Mouse (Mus musculus): ENCODE measurements around the gene Pla2g15.
A peak's percentile ranks its signal among the peaks of the same experiment; 100 is the strongest.

The Pla2g15 gene

DNA sequence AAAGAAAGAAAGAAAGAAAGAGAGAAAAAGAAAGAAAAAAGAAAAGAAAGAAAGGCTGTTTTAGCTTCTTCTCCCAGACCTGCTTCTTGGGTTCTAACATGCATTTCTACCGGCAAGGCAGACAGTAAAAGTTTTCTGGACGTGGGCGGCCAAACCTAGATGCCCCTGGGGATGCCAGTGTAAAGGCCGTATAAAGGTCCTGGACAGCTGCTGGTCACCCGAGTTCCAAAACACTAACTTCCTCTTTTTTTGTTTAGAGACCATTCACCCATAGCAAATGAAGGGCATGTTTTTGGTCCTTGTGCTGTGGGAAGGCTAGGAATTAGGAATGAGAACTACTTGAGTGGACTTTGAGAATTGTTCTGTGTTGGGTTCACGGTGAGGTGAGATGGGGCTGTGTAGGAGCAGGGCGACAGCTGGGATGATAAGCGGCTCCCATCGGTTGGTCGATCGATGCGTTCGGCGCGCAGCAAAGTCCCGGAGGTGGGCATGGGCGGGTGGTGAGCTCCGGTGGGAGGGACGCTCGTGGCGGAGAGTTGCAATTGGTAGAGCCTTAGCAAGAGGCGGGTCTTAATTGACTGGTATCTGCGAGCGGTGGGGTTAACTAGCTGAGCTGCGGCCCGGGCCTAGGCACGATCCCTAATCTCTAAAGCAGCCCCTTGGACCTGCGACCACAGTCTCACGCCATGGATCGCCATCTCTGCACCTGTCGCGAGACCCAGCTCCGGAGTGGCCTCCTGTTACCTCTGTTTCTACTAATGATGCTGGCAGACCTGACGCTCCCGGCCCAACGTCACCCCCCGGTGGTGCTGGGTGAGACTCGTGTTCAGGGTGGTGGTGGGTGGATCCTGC, at the start of gene Pla2g15:
TSS of gene Pla2g15 (plus strand) at position 599 of the 852 bp plus-strand sequence.
- peak; percentile 94 to 96 for DNase-seq (ENCODE audit: low spot score in 2 of 2)

DNA sequence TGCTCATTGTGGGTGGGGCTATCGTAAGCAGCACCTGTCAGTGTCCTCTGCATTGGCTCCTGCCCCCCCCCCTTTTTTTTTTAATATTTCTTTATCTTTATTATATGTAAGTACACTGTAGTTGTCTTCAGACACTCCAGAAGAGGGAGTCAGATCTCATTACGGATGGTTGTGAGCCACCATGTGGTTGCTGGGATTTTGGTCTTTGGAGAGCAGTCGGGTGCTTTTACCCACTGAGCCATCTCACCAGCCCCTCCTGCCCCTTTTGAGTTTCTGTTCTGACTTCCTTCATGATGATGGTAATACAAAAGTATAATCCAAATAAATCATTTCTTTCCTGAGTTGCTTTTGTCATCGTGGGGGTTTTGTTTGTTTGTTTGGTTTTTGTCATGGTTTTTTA, 47.9 kb upstream of the Pla2g15 start:
- no peak for DNase-seq (ENCODE audit: low spot score in 2 of 2)

DNA sequence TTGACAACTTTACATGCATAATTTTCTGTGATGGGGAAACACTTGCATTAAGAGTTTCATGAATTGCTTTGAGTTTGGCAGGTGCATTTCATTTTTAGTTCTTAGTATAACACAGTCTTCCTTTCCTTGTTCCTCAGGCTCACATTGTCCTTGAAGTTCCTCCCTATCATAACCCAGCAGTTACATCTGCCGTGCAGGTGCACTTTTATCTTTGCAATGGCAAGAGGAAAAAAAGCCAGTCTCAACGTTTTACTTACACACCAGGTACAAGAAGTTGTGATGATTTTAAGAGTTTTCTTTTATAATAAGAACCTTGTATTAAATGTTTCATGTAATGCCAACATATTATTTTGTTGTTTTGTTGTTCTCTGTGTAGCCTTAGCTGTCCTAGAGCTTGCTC, 46.3 kb upstream of the Pla2g15 start:
- DNase-seq (ENCODE audit: low spot score in 2 of 2) = no peak

DNA sequence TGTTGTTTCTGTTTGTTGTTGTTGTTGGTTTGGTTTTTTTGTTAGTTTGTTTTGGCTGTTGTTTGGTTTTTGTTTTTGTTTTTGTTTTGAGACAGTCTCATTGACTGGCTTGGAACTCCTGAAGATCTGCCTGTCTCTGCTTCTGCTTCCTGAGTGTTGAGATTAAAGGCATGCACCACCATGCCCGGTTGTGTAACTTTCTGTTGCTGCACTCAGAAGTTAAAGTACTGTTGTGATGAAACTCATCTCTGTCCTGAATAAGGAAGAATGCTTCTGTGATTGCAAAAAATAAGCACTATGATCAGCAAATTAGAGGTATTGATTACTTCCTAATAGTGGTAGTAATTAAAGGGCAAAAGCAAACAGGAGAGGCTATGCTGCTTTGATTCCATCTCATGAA, 44.0 kb upstream of the Pla2g15 start:
- DNase-seq (ENCODE audit: low spot score in 2 of 2) = no peak

DNA sequence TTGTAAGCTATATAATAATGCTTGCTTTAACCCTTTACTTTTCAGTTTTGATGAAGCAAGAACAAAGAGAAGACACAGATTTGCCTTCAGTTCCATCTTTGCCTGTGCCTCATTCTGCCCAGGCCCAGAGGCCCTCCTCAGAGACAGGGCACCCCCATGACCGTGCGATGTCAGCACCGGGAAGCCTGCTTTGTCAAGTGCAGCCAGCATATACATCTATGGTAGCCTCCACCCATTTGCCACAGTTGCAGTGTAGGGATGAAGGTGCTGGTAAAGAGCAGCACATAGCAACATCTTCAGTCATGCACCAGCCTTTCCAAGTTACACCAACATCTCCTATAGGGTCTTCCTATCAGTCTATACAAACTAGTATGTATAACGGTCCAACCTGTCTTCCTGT, 42.1 kb upstream of the Pla2g15 start:
- DNase-seq (ENCODE audit: low spot score in 2 of 2) = no peak

DNA sequence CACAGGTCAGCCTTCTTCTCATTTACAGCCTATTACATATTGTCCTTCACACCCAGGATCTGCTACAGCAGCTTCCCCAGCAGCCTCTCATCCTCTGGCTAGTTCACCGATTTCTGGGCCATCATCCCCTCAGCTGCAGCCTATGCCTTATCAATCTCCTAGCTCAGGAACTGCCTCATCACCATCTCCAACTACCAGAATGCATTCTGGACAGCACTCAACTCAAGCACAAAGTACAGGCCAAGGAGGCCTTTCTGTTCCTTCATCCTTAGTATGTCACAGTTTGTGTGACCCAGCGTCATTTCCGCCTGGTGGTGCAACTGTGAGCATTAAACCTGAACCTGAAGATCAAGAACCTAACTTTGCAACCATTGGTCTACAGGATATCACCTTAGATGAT, 41.5 kb upstream of the Pla2g15 start:
- no peak for DNase-seq (ENCODE audit: low spot score in 2 of 2)

DNA sequence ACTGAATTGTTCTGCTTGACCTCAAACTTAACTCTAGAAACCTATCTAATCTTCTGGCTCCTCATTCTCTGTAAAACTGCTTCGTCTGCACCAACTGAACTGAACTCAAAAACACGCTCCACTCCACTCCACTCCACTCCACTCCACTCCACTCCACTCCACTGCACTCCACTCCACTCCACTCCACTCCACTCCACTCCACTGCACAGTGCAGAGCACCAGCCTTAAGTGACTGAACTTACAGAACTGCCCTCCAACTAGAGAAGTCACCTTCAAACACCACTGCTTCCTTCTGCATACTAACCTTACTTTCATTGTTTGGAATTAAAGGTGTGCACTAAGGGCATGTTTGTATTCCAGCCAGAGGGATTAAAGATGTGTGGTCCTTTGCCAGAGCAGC, 38.2 kb upstream of the Pla2g15 start:
- DNase-seq (ENCODE audit: low spot score in 2 of 2) = no peak

DNA sequence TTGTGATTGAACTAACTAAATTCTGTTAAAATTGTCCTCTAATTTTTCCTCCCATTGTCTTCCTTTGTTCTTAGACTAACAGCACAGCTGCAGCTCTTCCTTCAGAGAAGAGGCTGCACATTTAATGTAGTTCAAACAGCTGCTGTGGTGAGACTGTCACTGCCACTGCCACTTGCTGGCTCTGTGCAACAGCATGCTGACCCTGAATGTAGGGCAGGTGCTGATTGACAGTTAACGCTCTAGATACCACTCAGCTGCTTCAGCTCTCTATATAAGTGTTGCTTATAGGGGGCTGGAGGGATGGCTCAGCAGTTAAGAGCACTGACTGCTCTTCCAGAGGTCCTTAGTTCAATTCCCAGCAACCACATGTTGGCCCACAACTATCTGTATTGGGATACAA, 37.7 kb upstream of the Pla2g15 start:
- DNase-seq (ENCODE audit: low spot score in 2 of 2) = no peak

DNA sequence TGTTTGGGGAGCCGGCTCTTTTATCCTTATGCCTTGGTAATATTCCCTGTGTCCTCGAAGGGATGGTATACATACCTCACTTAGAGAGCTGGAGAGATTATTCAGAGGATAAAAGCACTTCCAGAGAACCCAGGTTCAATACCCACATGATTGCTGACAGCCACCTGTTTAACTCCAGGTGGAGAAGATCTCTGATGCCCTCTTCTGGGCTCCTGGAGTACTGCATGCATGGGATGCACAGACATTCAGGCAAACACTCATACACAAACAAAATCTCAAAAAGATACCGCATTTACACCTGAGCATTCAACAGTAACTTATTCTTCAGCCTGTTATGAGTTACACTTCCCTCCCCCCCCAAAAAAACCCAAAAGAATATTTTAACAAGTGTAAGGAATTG, 34.3 kb upstream of the Pla2g15 start:
- DNase-seq (ENCODE audit: low spot score in 2 of 2) = no peak

DNA sequence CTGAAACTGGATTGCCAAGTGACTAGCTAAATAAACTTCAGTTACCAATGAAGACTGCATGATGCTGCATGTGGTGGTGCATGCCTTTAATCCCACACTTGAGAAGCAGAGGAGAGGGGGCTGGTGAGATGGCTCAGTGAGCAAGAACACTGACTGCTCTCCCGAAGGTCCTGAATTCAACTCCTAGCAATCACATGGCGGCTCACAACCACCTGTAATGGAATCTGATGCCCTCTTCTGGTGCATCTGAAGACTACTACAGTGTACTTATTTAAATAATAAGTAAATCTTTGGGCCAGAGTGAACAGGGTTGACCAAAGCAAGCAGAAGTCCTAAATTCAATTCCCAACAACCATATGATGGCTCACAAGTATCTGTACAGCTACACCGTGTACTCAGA, 26.8 kb upstream of the Pla2g15 start:
- DNase-seq (ENCODE audit: low spot score in 2 of 2) = no peak

DNA sequence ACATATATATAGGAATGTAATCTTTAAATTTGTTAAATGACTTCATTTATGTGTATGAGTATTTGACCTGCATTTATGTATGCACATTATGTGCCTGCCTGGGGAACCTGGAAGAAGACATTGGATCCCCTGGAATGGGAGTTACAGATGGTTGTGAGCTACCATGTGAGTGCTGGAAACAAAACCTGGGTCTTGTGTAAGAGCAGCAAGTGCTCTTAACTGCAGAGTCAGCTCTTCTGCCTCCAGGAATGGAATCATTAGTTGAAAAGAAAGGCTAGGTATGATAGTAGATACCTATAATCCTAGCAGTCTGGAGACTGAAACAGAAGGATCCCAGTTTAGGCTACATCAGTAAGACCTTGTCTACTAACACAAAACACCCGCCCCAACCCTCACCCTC, 24.1 kb upstream of the Pla2g15 start:
- DNase-seq (ENCODE audit: low spot score in 2 of 2) = no peak

DNA sequence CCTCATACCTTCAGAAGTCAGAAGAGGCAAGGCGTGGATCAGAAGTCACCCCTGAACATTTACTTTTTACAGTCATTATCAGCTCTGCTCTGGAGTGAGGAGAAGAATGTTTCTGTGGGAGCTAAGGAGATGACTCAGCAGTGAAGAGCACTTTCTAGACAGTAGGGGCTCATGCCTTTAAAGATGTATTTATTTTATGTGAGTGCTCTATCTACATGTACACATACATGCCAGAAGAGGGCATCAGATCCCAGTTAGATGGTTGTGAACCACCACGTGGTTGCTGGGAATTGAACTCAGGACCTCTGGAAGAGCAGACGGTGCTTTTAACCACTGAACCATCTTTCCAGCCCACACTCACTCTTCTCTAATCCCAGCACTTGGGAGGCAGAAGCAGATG, 23.1 kb upstream of the Pla2g15 start:
- DNase-seq (ENCODE audit: low spot score in 2 of 2) = no peak

DNA sequence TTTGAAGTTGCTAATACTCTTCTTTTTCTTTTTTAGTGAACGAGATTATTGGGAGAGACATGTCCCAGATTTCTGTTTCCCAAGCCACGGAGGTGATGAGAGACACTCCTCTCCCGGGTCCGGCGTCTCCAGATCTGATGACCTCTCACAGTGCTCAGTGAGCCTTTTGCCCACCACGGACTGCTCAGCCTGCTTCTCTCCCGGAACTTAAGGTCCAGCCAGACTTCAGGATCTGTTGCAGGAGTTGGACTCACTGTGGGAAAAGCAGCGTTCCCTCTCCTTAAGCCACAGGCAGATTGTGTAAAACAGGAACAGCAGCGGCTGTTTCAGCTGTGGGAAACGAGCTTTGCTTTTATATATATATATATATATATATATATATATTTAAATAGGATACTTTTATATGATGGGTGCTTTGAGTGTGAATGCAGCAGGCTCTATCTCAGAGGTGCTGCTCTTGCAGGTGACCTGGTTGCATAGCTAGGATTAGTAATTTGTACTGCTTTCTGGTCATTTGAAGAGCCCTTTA, 22.3 kb upstream of the Pla2g15 start:
- no peak for DNase-seq (ENCODE audit: low spot score in 2 of 2)

DNA sequence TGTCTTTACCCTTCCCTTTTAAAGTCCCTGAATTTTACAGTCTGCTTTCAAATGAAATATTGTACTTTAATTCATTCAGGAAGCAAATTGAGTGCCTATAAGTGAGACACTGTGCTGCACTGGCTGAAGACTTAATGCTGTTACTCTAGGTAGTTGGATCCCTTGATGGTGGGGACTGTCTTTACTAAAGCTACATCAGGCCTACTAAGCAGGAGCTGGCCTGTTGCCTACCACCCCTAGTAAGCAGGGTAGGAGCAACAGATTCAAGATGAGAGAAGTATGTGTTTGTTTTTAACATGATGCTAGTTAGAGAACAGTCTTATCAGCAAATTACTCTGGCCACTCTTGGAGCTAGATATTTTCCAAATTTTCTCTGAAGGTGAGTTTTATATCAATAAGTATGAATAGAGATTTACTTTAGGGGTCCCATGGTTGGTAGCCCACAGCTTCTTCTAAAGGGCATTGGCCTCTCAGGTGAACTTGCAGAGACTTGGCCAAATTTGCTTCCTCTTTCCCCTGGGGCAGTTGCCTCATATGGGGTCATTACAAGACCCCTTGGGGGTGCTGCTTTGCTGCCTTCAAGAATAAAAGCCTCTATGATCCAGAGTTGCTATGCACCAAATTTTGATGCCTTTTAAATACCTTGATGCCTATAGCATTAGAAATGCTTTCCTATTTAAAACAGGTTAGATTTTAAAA, 20.8 kb upstream of the Pla2g15 start:
- no peak for DNase-seq (ENCODE audit: low spot score in 2 of 2)

DNA sequence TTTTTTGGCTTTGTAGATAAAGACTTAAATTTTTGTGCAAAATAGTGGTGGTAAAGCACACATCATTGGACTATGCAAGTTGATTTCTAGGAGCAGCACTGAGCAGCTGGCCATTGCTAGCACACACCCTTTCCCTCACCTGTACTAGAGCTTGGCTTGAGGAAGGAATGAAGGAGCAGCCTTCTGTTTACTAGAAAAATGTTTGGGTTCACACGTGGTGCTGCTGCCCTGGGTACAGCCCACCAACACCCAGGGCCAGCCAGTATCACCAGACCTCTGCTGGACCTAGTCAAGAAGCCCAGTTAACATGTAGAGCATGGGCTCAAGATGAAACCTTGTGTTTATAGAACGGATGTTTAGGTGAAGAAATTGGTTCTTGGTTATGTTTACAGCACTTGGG, 20.2 kb upstream of the Pla2g15 start:
- DNase-seq (ENCODE audit: low spot score in 2 of 2) = no peak

DNA sequence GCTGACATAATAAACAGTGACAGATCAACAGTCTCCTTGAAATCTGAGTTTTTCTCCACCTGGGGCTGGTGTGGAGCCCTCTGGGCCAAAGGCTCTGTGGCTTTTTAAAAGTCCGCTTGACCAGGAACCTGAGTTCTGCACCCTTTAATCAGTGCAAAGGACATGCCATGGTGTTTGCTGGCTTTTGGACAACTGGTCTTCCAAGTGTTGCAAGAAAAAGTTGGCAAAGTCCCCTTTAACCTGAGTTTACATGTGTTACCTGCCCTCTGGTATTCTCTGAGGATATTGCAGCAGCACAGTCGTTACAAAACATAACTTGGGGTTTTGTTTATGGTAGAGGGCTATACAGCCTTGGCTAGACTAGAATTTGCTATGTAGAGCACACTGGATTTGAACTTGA, 19.7 kb upstream of the Pla2g15 start:
- no peak for DNase-seq (ENCODE audit: low spot score in 2 of 2)

DNA sequence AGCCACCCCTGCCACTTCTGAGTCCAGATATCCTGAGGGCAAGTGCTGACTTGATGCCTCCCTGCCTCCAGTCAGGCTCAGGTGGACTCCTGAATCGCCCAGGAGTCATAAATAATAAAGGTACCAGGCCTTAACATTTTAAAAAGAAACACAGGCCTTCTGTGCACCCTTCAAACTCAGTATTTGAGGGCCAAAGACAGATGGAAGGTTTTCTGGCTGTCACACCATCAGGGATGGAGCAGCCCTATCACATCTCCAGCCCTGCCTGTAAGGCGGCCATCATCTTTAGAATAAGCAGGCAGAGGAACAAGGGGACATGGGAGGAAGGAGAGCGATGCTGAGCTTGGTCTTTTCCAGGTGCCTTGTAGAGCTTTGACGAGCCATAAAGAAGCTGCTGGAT, 19.2 kb upstream of the Pla2g15 start:
- DNase-seq (ENCODE audit: low spot score in 2 of 2) = no peak

DNA sequence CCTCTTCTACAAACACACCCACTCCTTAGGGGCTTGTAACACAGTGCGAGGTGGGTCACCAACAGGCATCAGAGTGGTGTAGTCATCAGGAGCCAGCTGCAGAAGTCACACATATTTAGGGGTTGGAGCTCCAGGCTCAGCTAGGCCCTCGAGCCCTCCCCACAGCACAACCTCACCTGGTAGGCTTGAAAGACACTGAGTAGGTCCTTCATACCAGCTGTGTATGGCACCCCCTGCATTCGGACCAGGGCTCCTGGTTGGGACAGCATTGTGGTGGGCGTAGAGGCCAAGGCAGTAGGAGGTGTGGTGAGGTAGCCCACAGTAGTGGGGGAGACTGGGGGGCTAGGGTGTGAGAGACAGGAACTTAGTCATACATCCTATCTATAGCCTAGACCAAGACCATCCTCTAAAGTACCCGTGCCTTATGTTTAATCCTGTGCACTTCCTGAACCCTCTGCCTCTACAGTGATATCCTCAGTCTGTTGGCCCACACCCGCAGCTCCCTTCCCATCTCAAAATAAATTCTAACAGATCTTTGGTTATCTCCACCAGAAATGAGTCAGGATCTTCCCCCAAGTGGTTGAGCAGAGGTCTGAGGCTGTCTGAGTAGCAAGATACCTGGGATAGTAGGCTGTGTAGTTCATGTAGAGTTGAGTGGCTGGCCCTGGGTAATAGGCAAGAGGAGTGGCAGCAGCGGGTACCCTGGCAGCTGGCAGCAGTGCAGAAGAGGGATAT, 18.5 kb upstream of the Pla2g15 start:
- no peak for DNase-seq (ENCODE audit: low spot score in 2 of 2)

DNA sequence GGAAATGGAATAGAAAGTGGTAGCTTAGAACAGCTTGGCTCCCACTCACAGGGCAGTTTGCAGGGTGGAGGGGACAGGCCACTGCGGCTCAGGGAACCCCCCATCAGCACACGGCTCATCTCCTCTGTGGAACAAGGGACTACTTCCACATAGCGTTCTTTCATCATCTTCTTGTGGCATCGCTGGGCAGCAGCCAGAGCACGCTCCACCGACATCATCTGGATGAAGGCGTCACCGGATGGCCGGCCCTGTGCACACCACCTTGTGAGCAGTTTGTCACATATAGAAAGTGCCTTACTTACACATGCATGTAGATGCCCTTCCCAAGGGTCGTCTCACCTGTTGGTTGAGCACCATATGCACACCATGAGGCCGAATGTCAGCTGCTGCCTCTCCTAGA, 17.8 kb upstream of the Pla2g15 start:
- DNase-seq (ENCODE audit: low spot score in 2 of 2) = no peak

DNA sequence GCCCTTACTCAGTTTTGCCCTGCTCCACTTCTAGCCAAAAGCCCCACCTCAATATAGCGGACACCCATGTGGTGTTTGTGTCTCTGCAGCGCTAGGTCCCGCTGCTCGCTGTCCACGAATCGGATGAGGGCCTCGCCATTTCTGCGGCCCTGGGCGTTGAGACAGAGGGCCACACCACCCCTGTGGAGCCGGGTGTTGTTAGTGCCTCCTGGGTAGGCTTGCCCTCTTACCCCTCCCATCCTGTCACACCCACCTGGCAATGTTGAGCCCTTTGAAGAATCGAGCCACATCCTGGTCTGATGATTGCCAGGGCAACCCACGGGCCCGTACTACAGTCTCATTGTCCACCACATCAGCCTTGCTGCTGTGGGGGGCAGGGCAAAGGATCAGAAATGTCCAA, 16.7 kb upstream of the Pla2g15 start:
- DNase-seq (ENCODE audit: low spot score in 2 of 2) = no peak

DNA sequence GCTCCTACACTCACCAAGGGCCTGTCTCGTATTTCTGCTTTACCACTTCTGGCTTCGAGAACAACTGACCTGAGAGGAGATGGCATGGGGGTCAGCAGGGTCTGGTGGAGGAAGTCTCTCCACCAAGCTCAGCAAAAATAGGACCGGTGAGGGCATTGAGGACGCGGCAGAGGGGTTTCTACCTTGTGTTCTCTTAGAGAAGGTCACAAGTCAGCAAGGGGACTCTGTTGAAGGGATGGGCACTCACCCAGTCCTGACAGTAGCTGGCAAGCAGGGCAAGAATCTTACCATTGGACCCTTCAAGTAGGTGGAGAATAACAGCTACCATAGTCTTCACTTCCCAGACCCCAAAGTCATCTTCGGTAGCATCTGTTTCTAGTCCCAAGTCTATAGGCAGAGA, 16.3 kb upstream of the Pla2g15 start:
- no peak for DNase-seq (ENCODE audit: low spot score in 2 of 2)

DNA sequence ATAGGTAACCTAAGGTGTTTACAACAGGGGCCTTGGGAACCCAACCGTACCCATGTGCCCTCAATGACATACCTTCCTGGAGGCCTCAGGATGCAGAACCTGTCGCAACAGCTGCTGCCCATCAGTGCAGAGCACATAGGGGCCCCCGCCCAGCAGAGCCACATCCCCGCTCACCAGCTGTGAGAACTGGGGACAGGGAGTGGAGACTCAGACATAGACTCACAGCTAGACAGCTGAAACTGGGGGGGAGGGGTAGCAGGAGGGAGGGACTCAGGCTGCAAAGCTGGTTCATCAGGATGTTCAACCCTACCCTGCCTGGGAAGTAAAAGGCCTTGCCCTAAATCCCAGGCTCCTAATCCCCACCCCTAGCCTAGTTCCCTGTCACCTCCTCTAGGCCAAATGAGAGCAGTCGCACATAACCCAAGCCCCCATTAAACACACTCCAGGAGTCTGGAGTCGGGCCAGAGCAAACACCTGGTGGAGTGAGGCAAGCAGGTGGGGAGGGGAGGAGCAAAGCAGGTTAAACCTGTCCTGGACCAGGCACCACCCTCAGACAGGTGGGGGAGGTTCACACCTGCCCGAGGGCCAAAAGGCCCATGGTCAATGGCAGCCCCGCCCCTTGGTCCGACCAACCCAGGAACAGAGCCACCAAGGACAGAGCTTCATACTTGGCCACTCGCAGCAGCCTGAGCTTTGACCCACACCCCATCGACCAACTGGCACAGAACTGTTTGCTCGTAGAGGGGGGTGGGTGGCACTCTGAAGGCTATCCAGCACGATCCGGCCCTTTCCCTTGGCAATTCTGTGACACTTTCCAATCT, 15.2 kb upstream of the Pla2g15 start:
- no peak for DNase-seq (ENCODE audit: low spot score in 2 of 2)
